Mouse (Mus musculus): ENCODE results near the gene Hipk2.

GRCm38 (mm10) chr6:38692556-38692955, 183.4 kb downstream of the Hipk2 start:
- no peak for TF ChIP-seq CTCF (IDR thresholded peaks at IDR 0.05; ENCODE audit: low read depth)
- TF ChIP-seq EP300 (optimal IDR thresholded peaks at IDR 0.05): no peak
